Mouse (Mus musculus) midbrain, embryonic 12.5 days (tissue): ENCODE measurements around the gene E330021D16Rik. TPM values are rescaled to one million over a fixed set of nuclear protein-coding genes. Genes with fewer than 3 reads are reported as not detected.

Source experiments
- ATAC-seq: fragments of 200-750 bp; cut with Nextera tagmentation; 2 replicates; pipeline ENCODE4 v1.8.0; 2017; ENCODE audit warnings: low read depth, moderate TSS enrichment, moderate library complexity; ENCODE audit not compliant: low FRiP score
- H3K27ac ChIP-seq: fragments of 300-500 bp; sonication (generic); replicated peaks from 2 replicates; pipeline ENCODE4 v1.5.1; 2016; ENCODE audit warnings: mild to moderate bottlenecking
- H3K27me3 ChIP-seq: fragments of 300-500 bp; sonication (generic); 2 replicates; pipeline ENCODE4 v1.6.1; 2016; ENCODE audit warnings: mild to moderate bottlenecking
- H3K36me3 ChIP-seq: fragments of 300-500 bp; sonication (generic); 2 replicates; pipeline ENCODE4 v1.6.1; 2016
- H3K4me1 ChIP-seq: fragments of 300-500 bp; sonication (generic); 2 replicates; pipeline ENCODE4 v1.6.1; 2016
- H3K4me2 ChIP-seq: fragments of 300-500 bp; sonication (generic); replicated peaks from 2 replicates; pipeline ENCODE4 v1.6.1; 2016; ENCODE audit warnings: mild to moderate bottlenecking, moderate library complexity
- H3K4me3 ChIP-seq: fragments of 300-500 bp; sonication (generic); 2 replicates; pipeline ENCODE4 v1.5.1; 2016; ENCODE audit warnings: mild to moderate bottlenecking
- H3K9ac ChIP-seq: fragments of 300-500 bp; sonication (generic); replicated peaks from 2 replicates; pipeline ENCODE4 v1.6.1; 2016; ENCODE audit warnings: mild to moderate bottlenecking, moderate library complexity
- H3K9me3 ChIP-seq: fragments of 300-500 bp; sonication (generic); 2 replicates; pipeline ENCODE4 v1.6.1; 2016; ENCODE audit warnings: mild to moderate bottlenecking
- WGBS: fragments of 180-500 bp; shearing (Covaris S2); methylation state at CpG from one replicate; pipeline ENCODE4 v1.1.7; 2016; 5-methylcytosine and 5-hydroxymethylcytosine counted together
- polyA plus RNA-seq: library from polyadenylated mRNA; unstranded; fragments of >200 nt; fragmentation: Nextera tagmentation; extraction: Ambion mirVana; gene quantifications from 2 replicates; pipeline ENCODE4 v1.2.1, GENCODE M21; 2016

The E330021D16Rik gene
- polyA plus RNA-seq, 1 experiment from 2014 or later: not detected

DNA sequence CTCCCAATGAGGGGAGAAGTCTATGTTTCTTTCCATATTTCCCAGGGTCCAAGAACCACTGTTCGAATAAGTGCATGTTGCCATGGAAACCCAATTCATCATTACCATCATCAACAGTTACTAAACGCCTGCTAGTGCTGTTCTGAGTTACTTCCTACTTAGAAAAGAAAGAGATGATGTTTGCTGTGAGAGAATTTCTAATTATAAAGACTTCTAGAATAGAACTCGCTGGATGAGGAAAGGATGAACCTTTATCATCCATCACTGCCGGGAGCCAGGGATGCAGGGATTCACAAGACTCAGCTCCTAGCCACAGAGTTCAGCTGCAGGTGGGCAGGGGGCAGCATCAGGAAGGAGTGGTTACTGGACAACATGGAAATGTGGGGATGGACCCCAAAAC lies 51.4 kb downstream of the E330021D16Rik start:
- H3K9ac ChIP-seq: no peak overlapping the region
- H3K36me3 ChIP-seq: no peaks in the 10 kb centered on the region
- H3K4me1 ChIP-seq: no peaks in the 10 kb centered on the region
- 75% methylated on average over 4 of the region's 4 CpGs for WGBS
- ATAC-seq: no peak
- no peak overlapping the region for H3K27ac ChIP-seq
- no peaks in the 10 kb centered on the region for H3K9me3 ChIP-seq
- H3K27me3 ChIP-seq: no peaks in the 10 kb centered on the region
- H3K4me2 ChIP-seq: no peak overlapping the region
- H3K4me3 ChIP-seq: no peak overlapping the region

DNA sequence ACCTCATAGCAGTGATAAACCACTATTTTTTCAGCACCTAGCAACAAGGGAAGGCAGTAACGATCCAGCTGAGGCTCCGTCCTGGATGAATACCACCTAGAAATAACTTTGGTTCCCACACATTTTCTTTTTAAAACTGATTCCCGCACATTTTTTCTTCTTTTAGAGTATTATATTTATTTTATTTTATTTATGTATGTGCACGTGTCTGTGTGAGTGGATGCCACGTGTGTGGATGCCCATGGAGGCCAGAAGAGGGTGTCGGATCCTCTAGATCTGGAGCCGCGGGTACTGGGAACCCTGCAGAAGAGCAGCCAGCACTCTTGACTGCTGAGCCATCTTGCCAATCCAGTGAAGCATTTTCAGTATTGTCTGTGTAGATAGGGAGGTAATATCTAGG lies 52.1 kb downstream of the E330021D16Rik start:
- Histone ChIP-seq H3K9ac (no peak overlapping the region), H3K27ac (no peak overlapping the region), H3K9me3 (no peaks in the 10 kb centered on the region), H3K36me3 (no peaks in the 10 kb centered on the region), H3K4me1 (no peaks in the 10 kb centered on the region), H3K4me2 (no peak overlapping the region), H3K27me3 (no peaks in the 10 kb centered on the region), H3K4me3 (no peak overlapping the region)
- 91% methylated on average over 8 of the region's 8 CpGs for WGBS
- no peak for ATAC-seq

DNA sequence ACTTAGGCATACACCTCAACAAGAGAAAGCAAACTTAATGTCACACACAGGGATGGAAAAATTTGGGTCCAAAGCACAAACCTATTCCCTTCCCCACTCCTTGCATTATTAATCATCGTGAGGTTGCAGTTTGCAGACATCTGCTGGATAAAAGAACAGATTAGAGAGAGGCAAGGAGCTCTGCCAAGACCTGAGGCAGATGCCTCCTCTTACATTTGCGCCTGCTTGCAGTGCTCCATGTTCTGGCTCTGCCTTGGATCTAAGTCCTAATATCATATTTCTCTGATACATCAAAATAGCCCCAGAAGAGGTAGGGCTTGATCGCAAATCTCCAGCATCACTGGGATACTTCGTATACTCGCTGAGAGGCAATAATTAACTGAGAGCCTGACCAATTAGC lies 56.9 kb downstream of the E330021D16Rik start:
- H3K9me3 ChIP-seq: no peaks in the 10 kb centered on the region
- WGBS: 90% methylated on average over 5 of the region's 5 CpGs

DNA sequence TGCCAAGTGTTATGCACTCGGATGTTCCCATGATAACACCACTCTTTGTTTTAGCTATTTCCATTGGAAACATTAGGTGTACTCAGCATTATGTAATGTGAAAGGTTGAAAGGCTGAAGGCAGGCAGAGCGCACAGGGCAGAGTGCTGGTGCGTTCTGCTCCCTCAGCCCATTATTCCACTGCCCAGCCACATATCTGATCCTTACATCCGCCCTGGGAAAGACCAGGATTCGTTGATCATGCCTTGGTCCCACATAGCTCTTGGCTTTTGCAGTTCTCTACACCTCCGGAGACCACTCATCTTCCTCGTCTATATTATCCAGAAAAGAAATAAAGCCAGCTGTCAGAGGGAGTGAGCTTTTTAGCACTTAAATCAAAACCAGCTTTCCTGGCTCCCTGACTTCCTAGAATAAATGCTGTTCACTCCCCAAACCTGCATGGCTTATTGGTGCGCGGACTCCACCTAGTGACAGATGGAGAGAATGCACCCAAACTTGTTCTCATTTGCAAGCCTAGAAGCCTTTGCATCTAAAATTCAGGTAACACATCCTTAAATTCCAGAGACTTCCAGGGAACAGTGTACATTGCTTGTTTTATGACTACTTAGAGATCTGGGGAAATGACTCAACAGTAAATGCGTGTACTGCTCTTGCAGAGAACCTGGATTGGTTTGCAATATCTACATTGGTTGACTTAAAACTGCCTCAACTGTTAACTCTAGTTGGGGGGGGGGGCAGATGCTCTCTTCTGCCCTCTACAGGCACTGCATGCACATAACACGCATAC lies 61.8 kb downstream of the E330021D16Rik start:
- Histone ChIP-seq H3K27ac (no peak overlapping the region), H3K9ac (no peak overlapping the region), H3K27me3 (no peaks in the 10 kb centered on the region), H3K4me2 (no peak overlapping the region), H3K4me1 (no peaks in the 10 kb centered on the region), H3K9me3 (no peaks in the 10 kb centered on the region), H3K36me3 (no peaks in the 10 kb centered on the region), H3K4me3 (no peak overlapping the region)
- ATAC-seq: peak; percentile 47
- WGBS: 41% methylated on average over 11 of the region's 11 CpGs

More for the DNA sequence above, 56.9 kb downstream of the E330021D16Rik start:
- no peaks in the 10 kb centered on the region for H3K36me3 ChIP-seq
- no peak overlapping the region for H3K4me3 ChIP-seq
- H3K4me1 ChIP-seq: no peaks in the 10 kb centered on the region
- ATAC-seq: no peak
- H3K9ac ChIP-seq: no peak overlapping the region
- no peak overlapping the region for H3K27ac ChIP-seq
- H3K27me3 ChIP-seq: no peaks in the 10 kb centered on the region
- H3K4me2 ChIP-seq: no peak overlapping the region

Other genes starting within 250 kb of the E330021D16Rik start
- gene Grin2b, start 242.1 kb downstream of the E330021D16Rik start, polyA plus RNA-seq: 10.7 and 12.5 TPM in 2 replicates
- not detected in 2 replicates for gene Gm8994, start 88.0 kb downstream of the E330021D16Rik start, polyA plus RNA-seq
- gene Atf7ip, start 90.6 kb upstream of the E330021D16Rik start, polyA plus RNA-seq: 61.4 TPM in 2 replicates
- 0.84 TPM in 2 replicates for gene Plbd1, start 246.4 kb upstream of the E330021D16Rik start, polyA plus RNA-seq